14 mouse cellular contexts compared by ENCODE assay signal in genomic region chr4:46754407-46755194, GRCm38 (mm10).
A peak's percentile ranks its signal among the peaks of the same experiment; 100 is the strongest.
DNase-seq lines count a peak whose midpoint lies in the region; ATAC-seq and TF ChIP-seq lines count a peak whose summit lies in the region.
"Had no signal": no experiment of that assay in that cellular context is flagged by ENCODE, and none has a peak within 500 bp of the region (broad histone marks: within the 10 kb centered on the region; RNA-seq: fewer than 3 reads in every experiment).

No protein-coding gene starts in this region.

- ATAC-seq in intestine, embryonic 14.5 days (replicated peaks; ENCODE audit: low FRiP score, low TSS enrichment, low read depth): peak; percentile 55
- no peak for ATAC-seq in intestine, postnatal 0 days
- ATAC-seq in liver, embryonic 11.5 days (replicated peaks; ENCODE audit: low FRiP score): 0 out of 2 replicates have a peak, but pooled peaks have one; percentile 20

- H3K27me3 ChIP-seq in intestine, embryonic 14.5 days (replicated peaks; ENCODE audit: control insufficient read depth, insufficient read depth, low read length): no peaks in the 10 kb centered on the region
- no peaks in the 10 kb centered on the region for H3K27me3 ChIP-seq in intestine, postnatal 0 days (replicated peaks; ENCODE audit: control insufficient read depth, insufficient read depth, low read length)
- H3K27me3 ChIP-seq in liver, embryonic 11.5 days (replicated peaks; ENCODE audit: control insufficient read depth, insufficient read depth, low read length): no peaks in the 10 kb centered on the region
- H3K27me3 ChIP-seq: forebrain, embryonic 12.5 days; lung, embryonic 15.5 days had no signal

- no peaks in the 10 kb centered on the region for H3K36me3 ChIP-seq in intestine, embryonic 14.5 days (ENCODE audit: control insufficient read depth, insufficient read depth, low read length)
- no peaks in the 10 kb centered on the region for H3K36me3 ChIP-seq in intestine, postnatal 0 days (ENCODE audit: control insufficient read depth, insufficient read depth)
- H3K36me3 ChIP-seq in liver, embryonic 11.5 days (ENCODE audit: control insufficient read depth, insufficient read depth, low read length): no peaks in the 10 kb centered on the region
- H3K36me3 ChIP-seq: forebrain, embryonic 12.5 days; lung, embryonic 15.5 days had no signal

- no peak for DNase-seq in intestine, embryonic 14.5 days (ENCODE audit: low spot score)
- peak; percentile 16 for DNase-seq in testis, postnatal 14 days (ENCODE audit: low spot score)
- DNase-seq in testis, postnatal 10 days (ENCODE audit: low spot score): no peak
- DNase-seq in liver, embryonic 11.5 days (ENCODE audit: low spot score): no peak
- no peak for DNase-seq in adrenal gland, postnatal 25 days
- no peak for DNase-seq in layer of hippocampus, postnatal 10 days (ENCODE audit: low spot score in 2 of 2)
- no peak for DNase-seq in adrenal gland, adult (ENCODE audit: inconsistent age in 2 of 2, low spot score in 1 of 2)
- DNase-seq: gastrocnemius, postnatal 14 days; heart, postnatal 14 days; retina, postnatal 1 day had no signal

- H3K4me2 ChIP-seq in intestine, embryonic 14.5 days (ENCODE audit: low read length): no peak overlapping the region
- H3K4me2 ChIP-seq in intestine, postnatal 0 days (replicated peaks; ENCODE audit: low read depth): no peak overlapping the region
- no peak overlapping the region for H3K4me2 ChIP-seq in liver, embryonic 11.5 days
- H3K4me2 ChIP-seq: forebrain, embryonic 12.5 days; lung, embryonic 15.5 days had no signal

- H3K9me3 ChIP-seq in intestine, embryonic 14.5 days (ENCODE audit: control insufficient read depth, low read length): no peaks in the 10 kb centered on the region
- H3K9me3 ChIP-seq in intestine, postnatal 0 days (ENCODE audit: control insufficient read depth): no peaks in the 10 kb centered on the region
- H3K9me3 ChIP-seq in liver, embryonic 11.5 days (ENCODE audit: control insufficient read depth, low read length): no peaks in the 10 kb centered on the region
- H3K9me3 ChIP-seq: forebrain, embryonic 12.5 days; lung, embryonic 15.5 days had no signal

- no peak overlapping the region for H3K9ac ChIP-seq in intestine, embryonic 14.5 days (ENCODE audit: low read length)
- no peak overlapping the region for H3K9ac ChIP-seq in intestine, postnatal 0 days (ENCODE audit: low read depth, low read length)
- no peak overlapping the region for H3K9ac ChIP-seq in liver, embryonic 11.5 days (ENCODE audit: low read depth, low read length)
- H3K9ac ChIP-seq: forebrain, embryonic 12.5 days; lung, embryonic 15.5 days had no signal

- H3K27ac ChIP-seq in intestine, embryonic 14.5 days (ENCODE audit: low read depth): no peak overlapping the region
- no peak overlapping the region for H3K27ac ChIP-seq in intestine, postnatal 0 days (ENCODE audit: low read depth, low read length)
- H3K27ac ChIP-seq in liver, embryonic 11.5 days (ENCODE audit: low read depth, low read length): no peak overlapping the region
- H3K27ac ChIP-seq: forebrain, embryonic 12.5 days; lung, embryonic 15.5 days had no signal

- no peak for TF ChIP-seq CTCF in intestine, postnatal 0 days (IDR thresholded peaks at IDR 0.05; ENCODE audit: low read depth)

- H3K4me3 ChIP-seq in intestine, embryonic 14.5 days (ENCODE audit: low read depth, low read length): no peak overlapping the region
- H3K4me3 ChIP-seq in intestine, postnatal 0 days (ENCODE audit: low read depth, low read length): no peak overlapping the region
- no peak overlapping the region for H3K4me3 ChIP-seq in liver, embryonic 11.5 days (ENCODE audit: low read depth, low read length)
- H3K4me3 ChIP-seq: forebrain, embryonic 12.5 days; lung, embryonic 15.5 days; myocyte had no signal

- WGBS in intestine, embryonic 14.5 days: 28% methylated on average over 6 of the region's 6 CpGs
- 25% methylated on average over 6 of the region's 6 CpGs for WGBS in intestine, postnatal 0 days
- 20% methylated on average over 6 of the region's 6 CpGs for WGBS in liver, embryonic 11.5 days

- 0 out of 2 replicates have a peak, but pooled peaks cover 3% of the 10 kb centered on the region for H3K4me1 ChIP-seq in intestine, embryonic 14.5 days (replicated peaks; ENCODE audit: control insufficient read depth, insufficient read depth, low read length)
- H3K4me1 ChIP-seq in intestine, postnatal 0 days (replicated peaks; ENCODE audit: control insufficient read depth, insufficient read depth, low read length): no peaks in the 10 kb centered on the region
- H3K4me1 ChIP-seq in liver, embryonic 11.5 days (replicated peaks; ENCODE audit: control insufficient read depth, insufficient read depth, low read length): no peaks in the 10 kb centered on the region
- H3K4me1 ChIP-seq: lung, embryonic 15.5 days had no signal
